Mouse (Mus musculus): ENCODE data around the gene Fxyd5. TPM values are rescaled to one million over a fixed set of nuclear protein-coding genes. Genes with fewer than 3 reads are reported as not detected.
A peak's percentile ranks its signal among the peaks of the same experiment; 100 is the strongest.

The Fxyd5 gene
- polyA plus RNA-seq, 1 experiment from 2014 or later: 22.5 TPM

- Histone ChIP-seq H3K9ac (ENCODE audit: low read depth, low read length) (no peak overlapping the region), H3K4me2 (ENCODE audit: low read depth, low read length) (peak overlapping the region; percentile 23; the same call in 1 of the 2 replicates), H3K4me1 (ENCODE audit: control insufficient read depth, insufficient read depth, low read length) (peaks cover 9% of the 10 kb centered on the region), H3K9me3 (ENCODE audit: control insufficient read depth, low read length) (no peaks in the 10 kb centered on the region), H3K4me3 (ENCODE audit: low read length) (no peak overlapping the region), H3K36me3 (ENCODE audit: control insufficient read depth, insufficient read depth, low read length) (no peaks in the 10 kb centered on the region), H3K27me3 (replicated peaks; ENCODE audit: control insufficient read depth, insufficient read depth, low read length) (no peaks in the 10 kb centered on the region), H3K27ac (ENCODE audit: low read length) (no peak overlapping the region; the same call in 1 of the 2 replicates)
- 31% methylated on average over 10 of the region's 10 CpGs for WGBS
- peak; percentile 91 for ATAC-seq
Observed at GRCm38 (mm10) chr7:31017104-31017901, 25.0 kb downstream of the Fxyd5 start.

DNA sequence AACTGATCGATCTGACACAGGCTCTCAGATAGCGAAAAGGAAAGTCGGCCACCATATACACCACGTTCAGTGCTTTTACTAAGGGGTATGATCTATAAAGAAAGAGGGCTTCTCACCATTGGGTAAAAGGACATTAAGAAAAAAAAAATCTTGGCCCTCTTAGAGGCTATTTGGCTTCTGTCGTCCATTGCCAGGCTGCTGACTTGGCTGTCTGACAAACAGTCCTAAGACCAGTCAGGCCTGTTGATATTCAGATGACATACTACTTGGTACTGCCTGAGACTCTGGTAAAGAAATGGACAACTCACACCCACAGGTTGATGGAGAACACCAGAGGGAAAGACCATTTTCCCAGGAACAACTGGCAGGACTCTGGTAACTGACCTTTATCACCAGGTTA, 29.3 kb downstream of the Fxyd5 start:
- no peak overlapping the region for H3K9ac ChIP-seq (ENCODE audit: low read depth, low read length)
- no peak overlapping the region for H3K27ac ChIP-seq (ENCODE audit: low read length)
- 80% methylated on average over 5 of the region's 5 CpGs for WGBS
- H3K4me3 ChIP-seq (ENCODE audit: low read length): no peak overlapping the region
- no peaks in the 10 kb centered on the region for H3K27me3 ChIP-seq (replicated peaks; ENCODE audit: control insufficient read depth, insufficient read depth, low read length)
- no peaks in the 10 kb centered on the region for H3K36me3 ChIP-seq (ENCODE audit: control insufficient read depth, insufficient read depth, low read length)
- H3K4me1 ChIP-seq (ENCODE audit: control insufficient read depth, insufficient read depth, low read length): peaks cover 14% of the 10 kb centered on the region
- ATAC-seq: no peak
- no peaks in the 10 kb centered on the region for H3K9me3 ChIP-seq (ENCODE audit: control insufficient read depth, low read length)
- no peak overlapping the region for H3K4me2 ChIP-seq (ENCODE audit: low read depth, low read length)

DNA sequence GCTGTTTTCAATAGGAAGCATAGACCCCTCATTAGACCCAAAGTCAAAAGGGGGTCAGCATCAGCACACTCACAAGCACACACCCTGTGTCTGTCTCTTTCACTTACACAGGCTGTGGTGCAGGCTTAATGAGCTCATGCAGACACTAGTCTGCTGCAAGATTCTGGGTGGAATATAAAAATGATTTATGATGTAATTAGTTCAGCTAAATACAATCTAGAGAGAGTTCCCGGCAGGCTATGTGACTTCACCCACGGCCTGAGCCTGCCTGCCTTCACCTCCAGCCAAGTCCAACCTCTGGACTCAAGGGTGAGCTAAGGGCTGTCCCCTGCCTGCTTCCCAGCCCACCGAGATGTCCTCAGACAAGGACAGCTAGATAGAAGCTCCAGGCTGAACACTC, 33.4 kb downstream of the Fxyd5 start:
- H3K9ac ChIP-seq (ENCODE audit: low read depth, low read length): no peak overlapping the region
- no peaks in the 10 kb centered on the region for H3K9me3 ChIP-seq (ENCODE audit: control insufficient read depth, low read length)
- no peaks in the 10 kb centered on the region for H3K27me3 ChIP-seq (replicated peaks; ENCODE audit: control insufficient read depth, insufficient read depth, low read length)
- H3K4me3 ChIP-seq (ENCODE audit: low read length): no peak overlapping the region
- 26% methylated on average over 3 of the region's 3 CpGs for WGBS
- ATAC-seq: peak; percentile 44; the same call in 1 of the 2 replicates
- H3K27ac ChIP-seq (ENCODE audit: low read length): no peak overlapping the region
- H3K4me2 ChIP-seq (ENCODE audit: low read depth, low read length): no peak overlapping the region
- H3K36me3 ChIP-seq (ENCODE audit: control insufficient read depth, insufficient read depth, low read length): no peaks in the 10 kb centered on the region
- peaks cover 5% of the 10 kb centered on the region; the same call in 1 of the 2 replicates for H3K4me1 ChIP-seq (ENCODE audit: control insufficient read depth, insufficient read depth, low read length)

DNA sequence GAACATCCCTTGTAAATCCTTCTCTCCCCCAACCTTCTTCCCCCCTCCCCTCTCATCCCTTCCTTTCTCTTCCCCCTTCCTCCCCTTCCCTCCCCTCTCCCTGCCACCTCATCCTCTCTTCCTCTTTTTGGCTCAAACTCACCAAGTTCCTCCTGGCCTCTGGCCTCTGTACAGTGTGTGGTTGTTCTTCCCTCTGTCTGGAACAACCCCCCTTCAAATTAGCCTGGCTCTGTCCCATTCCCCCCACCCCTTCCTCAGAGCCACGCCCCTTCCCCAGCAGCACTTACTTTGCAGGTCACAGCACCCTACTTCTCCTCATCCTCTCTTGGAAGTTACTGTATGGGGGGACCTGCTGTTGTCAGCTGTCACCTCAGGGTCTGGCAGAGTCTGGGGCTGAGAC, 34.1 kb downstream of the Fxyd5 start:
- H3K9ac ChIP-seq (ENCODE audit: low read depth, low read length): no peak overlapping the region
- H3K27me3 ChIP-seq (replicated peaks; ENCODE audit: control insufficient read depth, insufficient read depth, low read length): no peaks in the 10 kb centered on the region
- 71% methylated on average over 1 of the region's 1 CpGs for WGBS
- H3K4me1 ChIP-seq (ENCODE audit: control insufficient read depth, insufficient read depth, low read length): peaks cover 5% of the 10 kb centered on the region; the same call in 1 of the 2 replicates
- H3K36me3 ChIP-seq (ENCODE audit: control insufficient read depth, insufficient read depth, low read length): no peaks in the 10 kb centered on the region
- ATAC-seq: 0 out of 2 replicates have a peak, but pooled peaks have one; percentile 26
- H3K27ac ChIP-seq (ENCODE audit: low read length): no peak overlapping the region
- H3K4me3 ChIP-seq (ENCODE audit: low read length): no peak overlapping the region
- no peaks in the 10 kb centered on the region for H3K9me3 ChIP-seq (ENCODE audit: control insufficient read depth, low read length)
- H3K4me2 ChIP-seq (ENCODE audit: low read depth, low read length): no peak overlapping the region

- no peak overlapping the region for H3K4me3 ChIP-seq (ENCODE audit: low read length)
- 77% methylated on average over 1 of the region's 1 CpGs for WGBS
- H3K36me3 ChIP-seq (ENCODE audit: control insufficient read depth, insufficient read depth, low read length): no peaks in the 10 kb centered on the region
- no peak overlapping the region for H3K4me2 ChIP-seq (ENCODE audit: low read depth, low read length)
- no peak for ATAC-seq
- no peak overlapping the region for H3K27ac ChIP-seq (ENCODE audit: low read length)
- peaks cover 5% of the 10 kb centered on the region; the same call in 1 of the 2 replicates for H3K4me1 ChIP-seq (ENCODE audit: control insufficient read depth, insufficient read depth, low read length)
- no peak overlapping the region for H3K9ac ChIP-seq (ENCODE audit: low read depth, low read length)
- H3K27me3 ChIP-seq (replicated peaks; ENCODE audit: control insufficient read depth, insufficient read depth, low read length): no peaks in the 10 kb centered on the region
- H3K9me3 ChIP-seq (ENCODE audit: control insufficient read depth, low read length): no peaks in the 10 kb centered on the region
Observed at GRCm38 (mm10) chr7:31007775-31008174, 34.5 kb downstream of the Fxyd5 start.

GRCm38 (mm10) chr7:31002650-31003049, 39.6 kb downstream of the Fxyd5 start:
- Histone ChIP-seq H3K36me3 (ENCODE audit: control insufficient read depth, insufficient read depth, low read length) (no peaks in the 10 kb centered on the region), H3K27ac (ENCODE audit: low read length) (0 out of 2 replicates have a peak overlapping the region, but pooled peaks have one; percentile 21), H3K4me3 (ENCODE audit: low read length) (no peak overlapping the region), H3K9ac (ENCODE audit: low read depth, low read length) (no peak overlapping the region), H3K9me3 (ENCODE audit: control insufficient read depth, low read length) (no peaks in the 10 kb centered on the region), H3K4me2 (ENCODE audit: low read depth, low read length) (no peak overlapping the region), H3K27me3 (replicated peaks; ENCODE audit: control insufficient read depth, insufficient read depth, low read length) (no peaks in the 10 kb centered on the region), H3K4me1 (ENCODE audit: control insufficient read depth, insufficient read depth, low read length) (peaks cover 6% of the 10 kb centered on the region)
- 59% methylated on average over 8 of the region's 8 CpGs for WGBS
- no peak for ATAC-seq

- Histone ChIP-seq H3K36me3 (ENCODE audit: control insufficient read depth, insufficient read depth, low read length) (no peaks in the 10 kb centered on the region), H3K9ac (ENCODE audit: low read depth, low read length) (peak overlapping the region; percentile 38; the same call in 1 of the 2 replicates), H3K27me3 (replicated peaks; ENCODE audit: control insufficient read depth, insufficient read depth, low read length) (no peaks in the 10 kb centered on the region), H3K27ac (ENCODE audit: low read length) (no peak overlapping the region), H3K4me2 (ENCODE audit: low read depth, low read length) (no peak overlapping the region), H3K9me3 (ENCODE audit: control insufficient read depth, low read length) (no peaks in the 10 kb centered on the region), H3K4me3 (ENCODE audit: low read length) (no peak overlapping the region), H3K4me1 (ENCODE audit: control insufficient read depth, insufficient read depth, low read length) (peaks cover 6% of the 10 kb centered on the region)
- 19% methylated on average over 7 of the region's 7 CpGs for WGBS
- ATAC-seq: peak; percentile 68
Observed at GRCm38 (mm10) chr7:31000505-31001020, 41.7 kb downstream of the Fxyd5 start.

DNA sequence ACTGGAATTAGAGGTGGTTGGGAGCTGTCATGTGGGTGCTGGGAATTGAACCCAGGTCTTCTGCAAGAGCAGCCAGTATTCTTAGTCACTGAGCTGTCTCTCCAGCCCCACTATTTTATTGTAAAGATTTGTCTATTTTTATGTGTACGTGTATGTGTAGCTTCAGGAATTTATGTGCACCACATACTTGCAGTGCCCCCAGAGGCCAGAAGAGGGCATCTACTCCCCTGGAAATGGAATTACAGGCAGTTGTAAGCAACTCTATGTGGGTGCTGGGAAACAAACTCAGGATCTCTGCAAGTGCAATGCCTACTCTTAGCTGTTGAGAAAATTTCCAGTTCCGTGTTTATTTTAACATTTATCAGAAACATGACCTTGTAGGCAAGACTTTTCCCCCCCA, 45.8 kb downstream of the Fxyd5 start:
- Histone ChIP-seq H3K27ac (ENCODE audit: low read length) (no peak overlapping the region), H3K4me1 (ENCODE audit: control insufficient read depth, insufficient read depth, low read length) (peaks cover 6% of the 10 kb centered on the region), H3K9me3 (ENCODE audit: control insufficient read depth, low read length) (no peaks in the 10 kb centered on the region), H3K4me3 (ENCODE audit: low read length) (no peak overlapping the region), H3K4me2 (ENCODE audit: low read depth, low read length) (no peak overlapping the region), H3K36me3 (ENCODE audit: control insufficient read depth, insufficient read depth, low read length) (no peaks in the 10 kb centered on the region), H3K9ac (ENCODE audit: low read depth, low read length) (no peak overlapping the region), H3K27me3 (replicated peaks; ENCODE audit: control insufficient read depth, insufficient read depth, low read length) (no peaks in the 10 kb centered on the region)
- ATAC-seq: no peak
- 96% methylated on average over 2 of the region's 2 CpGs for WGBS

GRCm38 (mm10) chr7:30993986-30994385, 48.3 kb downstream of the Fxyd5 start:
- no peaks in the 10 kb centered on the region for H3K36me3 ChIP-seq (ENCODE audit: control insufficient read depth, insufficient read depth, low read length)
- no peaks in the 10 kb centered on the region for H3K27me3 ChIP-seq (replicated peaks; ENCODE audit: control insufficient read depth, insufficient read depth, low read length)
- WGBS: 87% methylated on average over 5 of the region's 5 CpGs
- no peak overlapping the region for H3K4me2 ChIP-seq (ENCODE audit: low read depth, low read length)
- no peaks in the 10 kb centered on the region for H3K4me1 ChIP-seq (ENCODE audit: control insufficient read depth, insufficient read depth, low read length)
- no peak for ATAC-seq
- no peaks in the 10 kb centered on the region for H3K9me3 ChIP-seq (ENCODE audit: control insufficient read depth, low read length)
- no peak overlapping the region for H3K4me3 ChIP-seq (ENCODE audit: low read length)
- no peak overlapping the region for H3K9ac ChIP-seq (ENCODE audit: low read depth, low read length)
- no peak overlapping the region for H3K27ac ChIP-seq (ENCODE audit: low read length)
